Mouse (Mus musculus): ENCODE measurements at regions not wholly inside any gene's neighbourhood (a gene's known extent, or its start where the extent isn't known, plus 50 kb on each side); places are given as distances from the start of the nearest gene placed in this dataset.

- no peak for ATAC-seq (ENCODE audit: poor library complexity, severe bottlenecking)
Observed at GRCm38 (mm10) chr5:68572816-68573215, 541.2 kb downstream of the Grxcr1 start.

GRCm38 (mm10) chr5:68575827-68576226 is 544.2 kb downstream of the Grxcr1 start:
- no peak for ATAC-seq (ENCODE audit: poor library complexity, severe bottlenecking)

GRCm38 (mm10) chr5:68578496-68578895 is 546.9 kb downstream of the Grxcr1 start:
- no peak for ATAC-seq (ENCODE audit: poor library complexity, severe bottlenecking)

- no peak for ATAC-seq (ENCODE audit: poor library complexity, severe bottlenecking)
Observed at GRCm38 (mm10) chr5:68592423-68592822, 560.8 kb downstream of the Grxcr1 start.

- ATAC-seq (ENCODE audit: poor library complexity, severe bottlenecking): no peak
Observed at GRCm38 (mm10) chr5:68618451-68618850, 586.8 kb downstream of the Grxcr1 start.

GRCm38 (mm10) chr5:68635400-68635799 is 603.8 kb downstream of the Grxcr1 start:
- ATAC-seq (ENCODE audit: poor library complexity, severe bottlenecking): no peak

- no peak for ATAC-seq (ENCODE audit: poor library complexity, severe bottlenecking)
Observed at GRCm38 (mm10) chr5:68672834-68673233, 641.2 kb downstream of the Grxcr1 start.

GRCm38 (mm10) chr5:68701342-68701741 is 640.1 kb downstream of the Kctd8 start:
- no peak for ATAC-seq (ENCODE audit: poor library complexity, severe bottlenecking)

- no peak for ATAC-seq (ENCODE audit: poor library complexity, severe bottlenecking)
Observed at GRCm38 (mm10) chr5:68705411-68706080, 635.9 kb downstream of the Kctd8 start.

GRCm38 (mm10) chr5:68726733-68727132 is 614.7 kb downstream of the Kctd8 start:
- no peak for ATAC-seq (ENCODE audit: poor library complexity, severe bottlenecking)

- peak; percentile 98 for ATAC-seq (ENCODE audit: poor library complexity, severe bottlenecking)
Observed at GRCm38 (mm10) chr5:68735186-68735585, 606.3 kb downstream of the Kctd8 start.

- no peak for ATAC-seq (ENCODE audit: poor library complexity, severe bottlenecking)
Observed at GRCm38 (mm10) chr5:68750499-68750898, 591.0 kb downstream of the Kctd8 start.

- ATAC-seq (ENCODE audit: poor library complexity, severe bottlenecking): no peak
Observed at GRCm38 (mm10) chr5:68753025-68753424, 588.5 kb downstream of the Kctd8 start.
